Mouse (Mus musculus) kidney, postnatal 25 days (tissue): Measurements from ENCODE around the gene Pcx.
A peak's percentile ranks its signal among the peaks of the same experiment; 100 is the strongest.

Experiments used
- DNase-seq, 2 experiments: peaks; one replicate each; pipeline ENCODE4 v3.0.0; 2021; ENCODE audit warnings: mixed read lengths in 2 of 2

The Pcx gene

GRCm38 (mm10) chr19:4497263-4497973 is 12.9 kb upstream of the Pcx start:
- DNase-seq = peak; percentile 83 to 84

- peak in 1 of 2 experiments; percentile 71 for DNase-seq
Observed at GRCm38 (mm10) chr19:4498062-4498933, 12.0 kb upstream of the Pcx start, which contains the start of gene 2010003K11Rik. Gene 2010003K11Rik, minus strand, starts transcription at chr19:4498583.

- DNase-seq = no peak
Observed at GRCm38 (mm10) chr19:4502701-4503100, 7.6 kb upstream of the Pcx start.

- DNase-seq = no peak
Observed at GRCm38 (mm10) chr19:4504830-4505229, 5.4 kb upstream of the Pcx start.

GRCm38 (mm10) chr19:4507746-4508145 is 2.5 kb upstream of the Pcx start:
- DNase-seq = no peak

- no peak for DNase-seq
Observed at GRCm38 (mm10) chr19:4511116-4511841, 1.0 kb downstream of the Pcx start.

- peak in 1 of 2 experiments; percentile 59 for DNase-seq
Observed at GRCm38 (mm10) chr19:4513236-4513858, 3.1 kb downstream of the Pcx start.

GRCm38 (mm10) chr19:4515746-4516145 is 5.5 kb downstream of the Pcx start:
- peak in 1 of 2 experiments; percentile 14 for DNase-seq

- no peak for DNase-seq
Observed at GRCm38 (mm10) chr19:4516288-4516687, 6.0 kb downstream of the Pcx start.

- no peak for DNase-seq
Observed at GRCm38 (mm10) chr19:4517483-4517882, 7.2 kb downstream of the Pcx start.

- no peak for DNase-seq
Observed at GRCm38 (mm10) chr19:4521426-4522050, 11.3 kb downstream of the Pcx start.

- DNase-seq = no peak
Observed at GRCm38 (mm10) chr19:4534646-4535045, 24.4 kb downstream of the Pcx start.

- no peak for DNase-seq
Observed at GRCm38 (mm10) chr19:4535922-4536321, 25.6 kb downstream of the Pcx start.

- DNase-seq = peak in 1 of 2 experiments; percentile 47
Observed at GRCm38 (mm10) chr19:4536606-4537005, 26.3 kb downstream of the Pcx start.

GRCm38 (mm10) chr19:4540263-4540662 is 30.0 kb downstream of the Pcx start:
- DNase-seq = no peak

- peak in 1 of 2 experiments; percentile 39 for DNase-seq
Observed at GRCm38 (mm10) chr19:4540992-4541391, 30.7 kb downstream of the Pcx start.

- DNase-seq = peak in 1 of 2 experiments; percentile 71
Observed at GRCm38 (mm10) chr19:4542081-4542480, 31.8 kb downstream of the Pcx start.

- no peak for DNase-seq
Observed at GRCm38 (mm10) chr19:4545091-4545490, 34.8 kb downstream of the Pcx start.

GRCm38 (mm10) chr19:4545841-4546240 is 35.6 kb downstream of the Pcx start:
- DNase-seq = no peak

- DNase-seq = no peak
Observed at GRCm38 (mm10) chr19:4547801-4548200, 37.5 kb downstream of the Pcx start.

- no peak for DNase-seq
Observed at GRCm38 (mm10) chr19:4548305-4548883, 38.1 kb downstream of the Pcx start.

GRCm38 (mm10) chr19:4554248-4554647 is 44.0 kb downstream of the Pcx start:
- DNase-seq = no peak
